Mouse (Mus musculus) MEL (cell line): ENCODE measurements around the gene Plscr5. TPM values are rescaled to one million over a fixed set of nuclear protein-coding genes. Genes with fewer than 3 reads are reported as not detected.
"Not testable (repeated sequence)": the region's sequence is repeated elsewhere in the genome, so short reads cannot be mapped to it uniquely, and the experiment has no call there.

Source experiments
- DNase-seq: peaks from one replicate; pipeline ENCODE4 v3.0.0; 2011; ENCODE audit warnings: low read depth, low spot score
- H3K27ac ChIP-seq: 2 replicates; pipeline ENCODE4 v1.5.1; 2012; ENCODE audit warnings: low read depth, mild to moderate bottlenecking, control low read depth, low read length, moderate library complexity; ENCODE audit not compliant: control insufficient read depth
- H3K27me3 ChIP-seq, 2 experiments: fragments of 150-350 bp in 1 of 2; sonication (generic) in 1 of 2; 2 replicates each; pipeline ENCODE4 v1.6.1; 2012; ENCODE audit warnings: low read length in 2 of 2, mild to moderate bottlenecking in 2 of 2, improper control_type of control experiment in 1 of 2, moderate library complexity in 1 of 2; ENCODE audit not compliant: insufficient read depth in 2 of 2, control insufficient read depth in 1 of 2
- H3K36me3 ChIP-seq, 2 experiments: 2 replicates each; pipeline ENCODE4 v1.6.1; 2012 to 2014; ENCODE audit warnings: low read length in 2 of 2, improper control_type of control experiment in 1 of 2, inconsistent platforms in 1 of 2, mild to moderate bottlenecking in 1 of 2; ENCODE audit not compliant: insufficient read depth in 2 of 2, control insufficient read depth in 1 of 2
- H3K4me1 ChIP-seq, 2 experiments: fragments of 150-350 bp in 1 of 2; sonication (generic) in 1 of 2; 2 replicates each; pipeline ENCODE4 v1.6.1; 2012; ENCODE audit warnings: low read length in 2 of 2, improper control_type of control experiment in 1 of 2, mild to moderate bottlenecking in 1 of 2; ENCODE audit not compliant: insufficient read depth in 2 of 2, control insufficient read depth in 1 of 2
- H3K4me3 ChIP-seq, 2 experiments: fragments of 150-350 bp in 1 of 2; sonication (generic) in 1 of 2; 2 replicates each; pipeline ENCODE4 v1.5.1; 2012; ENCODE audit warnings: low read depth in 2 of 2, low read length in 2 of 2, mild to moderate bottlenecking in 2 of 2, moderate library complexity in 2 of 2, control low read depth in 1 of 2, improper control_type of control experiment in 1 of 2; ENCODE audit not compliant: control insufficient read depth in 1 of 2, insufficient read depth in 1 of 2
- H3K79me2 ChIP-seq: 2 replicates; pipeline ENCODE4 v1.6.1; 2012; ENCODE audit warnings: mild to moderate bottlenecking, low read length, moderate library complexity; ENCODE audit not compliant: control insufficient read depth, poor library complexity, insufficient read depth
- H3K9ac ChIP-seq: 2 replicates; pipeline ENCODE4 v1.6.1; 2012; ENCODE audit warnings: low read depth, mild to moderate bottlenecking, control low read depth, low read length, moderate library complexity; ENCODE audit not compliant: control insufficient read depth, poor library complexity, severe bottlenecking
- H3K9me3 ChIP-seq: fragments of 150-350 bp; sonication (generic); replicated peaks from 2 replicates; pipeline ENCODE4 v1.6.1; 2012; ENCODE audit warnings: mild to moderate bottlenecking, low read length, improper control_type of control experiment, moderate library complexity; ENCODE audit not compliant: insufficient read depth
- CHD1 ChIP-seq: IDR thresholded peaks from 2 replicates; pipeline ENCODE4 v1.6.1; 2012; ENCODE audit warnings: low read depth, mild to moderate bottlenecking, inconsistent platforms, low read length, improper control_type of control experiment
- CHD2 ChIP-seq: IDR thresholded peaks from 2 replicates; pipeline ENCODE4 v1.6.1; 2011; ENCODE audit warnings: low read length, improper control_type of control experiment
- CTCF ChIP-seq, 3 experiments: IDR thresholded peaks in 2 of 3; conservative IDR thresholded peaks in 1 of 3; 2 replicates each; pipeline ENCODE4 v1.5.1; 2011 to 2012; ENCODE audit warnings: low read length in 3 of 3, low read depth in 2 of 3, mild to moderate bottlenecking in 2 of 3, improper control_type of control experiment in 1 of 3, inconsistent platforms in 1 of 3, mixed read lengths in 1 of 3, moderate library complexity in 1 of 3; ENCODE audit not compliant: control insufficient read depth in 1 of 3, insufficient read depth in 1 of 3, poor library complexity in 1 of 3, severe bottlenecking in 1 of 3
- E2F4 ChIP-seq: IDR thresholded peaks from 2 replicates; pipeline ENCODE4 v1.6.1; 2011; ENCODE audit warnings: low read depth, low read length, improper control_type of control experiment, borderline replicate concordance
- ETS1 ChIP-seq: IDR thresholded peaks from 2 replicates; pipeline ENCODE4 v1.6.1; 2012; ENCODE audit warnings: low read depth, mild to moderate bottlenecking, inconsistent platforms, low read length, improper control_type of control experiment, moderate library complexity
- HCFC1 ChIP-seq: IDR thresholded peaks from 2 replicates; pipeline ENCODE4 v1.6.1; 2012; ENCODE audit warnings: low read depth, mild to moderate bottlenecking, inconsistent platforms, low read length, improper control_type of control experiment, moderate library complexity
- JUND ChIP-seq: IDR thresholded peaks from 2 replicates; pipeline ENCODE4 v1.6.1; 2011; ENCODE audit warnings: low read depth, mild to moderate bottlenecking, improper control_type of control experiment, low read length
- KAT2A ChIP-seq: conservative IDR thresholded peaks from 2 replicates; pipeline ENCODE4 v1.6.1; 2012; ENCODE audit warnings: low read depth, low read length, improper control_type of control experiment, inconsistent platforms
- MXI1 ChIP-seq: IDR thresholded peaks from 2 replicates; pipeline ENCODE4 v1.6.1; 2011; ENCODE audit warnings: mild to moderate bottlenecking, low read depth, low read length, improper control_type of control experiment
- MYC ChIP-seq: IDR thresholded peaks from 2 replicates; pipeline ENCODE4 v1.6.1; 2011; ENCODE audit warnings: low read depth, mild to moderate bottlenecking, low read length, improper control_type of control experiment, moderate library complexity
- POLR2A ChIP-seq, 2 experiments: IDR thresholded peaks; 2 replicates each; pipeline ENCODE4 v1.6.1; 2011 to 2012; ENCODE audit warnings: low read length in 2 of 2, mild to moderate bottlenecking in 2 of 2, control low read depth in 1 of 2, improper control_type of control experiment in 1 of 2, low read depth in 1 of 2, moderate library complexity in 1 of 2; ENCODE audit not compliant: control insufficient read depth in 1 of 2, insufficient read depth in 1 of 2, poor library complexity in 1 of 2
- RAD21 ChIP-seq: IDR thresholded peaks from 2 replicates; pipeline ENCODE4 v1.6.1; 2011; ENCODE audit warnings: mild to moderate bottlenecking, low read depth, low read length, improper control_type of control experiment
- RCOR1 ChIP-seq: IDR thresholded peaks from 2 replicates; pipeline ENCODE4 v1.6.1; 2012; ENCODE audit warnings: low read depth, mild to moderate bottlenecking, inconsistent platforms, low read length, improper control_type of control experiment
- SMC3 ChIP-seq: IDR thresholded peaks from 2 replicates; pipeline ENCODE4 v1.6.1; 2011; ENCODE audit warnings: low read depth, low read length, improper control_type of control experiment
- TAL1 ChIP-seq: IDR thresholded peaks from 2 replicates; pipeline ENCODE4 v1.6.1; 2012; ENCODE audit warnings: mild to moderate bottlenecking, inconsistent platforms, low read length, moderate library complexity, mixed read lengths
- USF2 ChIP-seq, 2 experiments: IDR thresholded peaks; 2 replicates each; pipeline ENCODE4 v1.6.1; 2011 to 2012; ENCODE audit warnings: improper control_type of control experiment in 2 of 2, low read length in 2 of 2, borderline replicate concordance in 1 of 2, inconsistent platforms in 1 of 2, low read depth in 1 of 2, mild to moderate bottlenecking in 1 of 2; ENCODE audit not compliant: insufficient read depth in 1 of 2
- ZC3H11A ChIP-seq: IDR thresholded peaks from 2 replicates; pipeline ENCODE4 v1.6.1; 2012; ENCODE audit warnings: low read depth, mild to moderate bottlenecking, inconsistent platforms, low read length, improper control_type of control experiment
- ZMIZ1 ChIP-seq: IDR thresholded peaks from 2 replicates; pipeline ENCODE4 v1.6.1; 2012; ENCODE audit warnings: low read depth, mild to moderate bottlenecking, inconsistent platforms, low read length, improper control_type of control experiment, moderate library complexity
- ZNF384 ChIP-seq: IDR thresholded peaks from 2 replicates; pipeline ENCODE4 v1.6.1; 2012; ENCODE audit warnings: low read depth, mild to moderate bottlenecking, inconsistent platforms, low read length, improper control_type of control experiment
- polyA plus RNA-seq, 2 experiments: library from polyadenylated mRNA; stranded (reverse) in 1 of 2; unstranded in 1 of 2; fragments of >175 nt in 1 of 2; fragments of >200 nt in 1 of 2; gene quantifications; 2 replicates each; pipeline versions ENCODE4 v1.2.1 to v1.2.4; 2012; ENCODE audit warnings: low replicate concordance in 2 of 2, low read depth in 1 of 2; ENCODE audit not compliant: insufficient read length in 2 of 2, insufficient read depth in 1 of 2, missing spikeins in 1 of 2
- total RNA-seq: library from RNA; depleted of rRNA; stranded (reverse); fragments of 300-350 nt; gene quantifications from 2 replicates; pipeline ENCODE4 v1.2.3, GENCODE M21; 2012; rRNA removed

Gene Plscr5
- total RNA-seq (not detected in 2 replicates), polyA plus RNA-seq (not detected)

- not testable (repeated sequence) for H3K27ac ChIP-seq, H3K4me3 ChIP-seq
Observed at GRCm38 (mm10) chr9:92192636-92193035, at the start of gene Plscr5. Gene Plscr5 (plus strand): TSS chr9:92192936.

GRCm38 (mm10) chr9:92147555-92148248 lies 45.0 kb upstream of the Plscr5 start:
- H3K27ac ChIP-seq = no peak overlapping the region
- H3K27me3 ChIP-seq = 0 out of 4 replicates have a peak, but pooled peaks cover 0 to 2% of the 10 kb centered on the region in 2 experiments
- no peaks in the 10 kb centered on the region for H3K36me3 ChIP-seq
- H3K4me3 ChIP-seq = no peak overlapping the region
- no peak overlapping the region for H3K9ac ChIP-seq
- H3K79me2 ChIP-seq = no peaks in the 10 kb centered on the region
- peak; percentile 95 for TF ChIP-seq RAD21
- peak; percentile 28 to 83 (median 31); a peak in 4 of 6 replicates for TF ChIP-seq CTCF (IDR thresholded peaks at IDR 0.05 in 2 of 3, conservative IDR thresholded peaks at IDR 0.05 in 1 of 3; ENCODE audit: control insufficient read depth in 1 of 3, insufficient read depth in 1 of 3, low read depth in 2 of 3, low read length in 3 of 3, poor library complexity in 1 of 3, severe bottlenecking in 1 of 3)
- TF ChIP-seq E2F4 = no peak
- peak; percentile 87 for TF ChIP-seq SMC3
- TF ChIP-seq CHD1 = no peak
- peak; percentile 84 for TF ChIP-seq ZC3H11A
- TF ChIP-seq, all 39 proteins: peak for 4
- no peaks in the 10 kb centered on the region for H3K9me3 ChIP-seq
- no peaks in the 10 kb centered on the region for H3K4me1 ChIP-seq
- DNase-seq = peak; percentile 57

More at GRCm38 (mm10) chr9:92192636-92193035, at the start of gene Plscr5:
- H3K9ac ChIP-seq, H3K79me2 ChIP-seq, H3K27me3 ChIP-seq, H3K4me1 ChIP-seq, H3K36me3 ChIP-seq, H3K9me3 ChIP-seq, DNase-seq: not testable (repeated sequence)

DNA sequence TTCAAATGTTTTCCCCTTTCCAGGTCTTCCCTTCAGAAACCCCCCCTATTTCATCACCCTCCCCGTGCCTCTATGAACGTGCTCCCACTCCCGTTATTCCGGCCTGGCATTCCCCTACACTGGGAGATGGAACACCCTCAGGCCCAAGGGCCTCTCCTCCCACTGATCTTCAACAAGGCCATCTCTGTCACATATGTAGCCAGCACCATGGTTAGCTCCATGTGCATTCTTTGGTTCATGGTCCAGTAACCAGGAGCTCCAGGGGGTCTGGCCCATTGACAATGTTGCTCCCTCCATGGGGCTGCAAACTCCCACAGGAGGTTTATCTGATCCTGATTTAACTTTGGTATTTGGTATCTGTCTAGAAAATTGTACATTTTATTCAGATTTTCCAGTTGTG lies 30.5 kb upstream of the Plscr5 start:
- Histone ChIP-seq H3K27me3 (no peaks in the 10 kb centered on the region; a peak in 2 of 4 replicates), H3K79me2 (no peaks in the 10 kb centered on the region), H3K27ac (no peak overlapping the region), H3K36me3 (no peaks in the 10 kb centered on the region), H3K4me3 (no peak overlapping the region), H3K9me3 (no peaks in the 10 kb centered on the region), H3K9ac (no peak overlapping the region), H3K4me1 (no peaks in the 10 kb centered on the region)
- no peak for TF ChIP-seq TAL1
- no peak for TF ChIP-seq SMC3
- no peak for TF ChIP-seq ETS1
- TF ChIP-seq ZMIZ1 = no peak
- TF ChIP-seq MYC = no peak
- TF ChIP-seq RAD21 = no peak
- TF ChIP-seq CHD2 = no peak
- no peak for TF ChIP-seq JUND
- no peak for TF ChIP-seq RCOR1
- TF ChIP-seq MXI1 = no peak
- no peak for TF ChIP-seq HCFC1
- TF ChIP-seq USF2 (IDR thresholded peaks at IDR 0.05; ENCODE audit: borderline replicate concordance in 1 of 2, insufficient read depth in 1 of 2, low read depth in 1 of 2, low read length in 2 of 2) = no peak
- TF ChIP-seq ZNF384 = no peak
- TF ChIP-seq ZC3H11A = no peak
- no peak for TF ChIP-seq KAT2A
- no peak for TF ChIP-seq CHD1
- TF ChIP-seq CTCF (IDR thresholded peaks at IDR 0.05 in 2 of 3, conservative IDR thresholded peaks at IDR 0.05 in 1 of 3; ENCODE audit: control insufficient read depth in 1 of 3, insufficient read depth in 1 of 3, low read depth in 2 of 3, low read length in 3 of 3, poor library complexity in 1 of 3, severe bottlenecking in 1 of 3) = no peak
- no peak for TF ChIP-seq POLR2A (IDR thresholded peaks at IDR 0.05; ENCODE audit: control insufficient read depth in 1 of 2, insufficient read depth in 1 of 2, low read depth in 1 of 2, low read length in 2 of 2, poor library complexity in 1 of 2)
- DNase-seq = peak; percentile 15
